Mouse (Mus musculus): ENCODE measurements around the gene Ppp1r13l.

The Ppp1r13l gene

DNA sequence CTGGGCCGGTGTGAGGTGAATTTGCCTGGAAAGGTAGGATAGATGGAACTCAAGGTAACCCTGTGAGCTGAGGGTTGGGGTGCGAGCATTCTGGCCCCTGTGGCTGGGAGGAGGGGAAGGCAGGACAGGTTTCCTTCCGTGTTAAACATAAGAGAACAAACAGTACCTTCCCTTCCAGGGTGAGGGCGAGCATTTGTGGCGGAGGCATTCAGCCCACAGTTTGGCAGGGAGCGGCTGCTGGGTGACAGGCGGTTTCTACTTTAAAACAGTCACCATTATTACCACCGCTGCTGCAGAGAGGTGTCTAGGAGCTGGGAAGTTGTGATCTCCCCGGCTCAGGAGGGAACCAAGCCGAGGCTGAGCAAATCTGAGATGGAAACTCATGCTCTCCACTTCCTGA is 22.4 kb upstream of the Ppp1r13l start:
- no peak for DNase-seq (ENCODE audit: inconsistent ontology term)

DNA sequence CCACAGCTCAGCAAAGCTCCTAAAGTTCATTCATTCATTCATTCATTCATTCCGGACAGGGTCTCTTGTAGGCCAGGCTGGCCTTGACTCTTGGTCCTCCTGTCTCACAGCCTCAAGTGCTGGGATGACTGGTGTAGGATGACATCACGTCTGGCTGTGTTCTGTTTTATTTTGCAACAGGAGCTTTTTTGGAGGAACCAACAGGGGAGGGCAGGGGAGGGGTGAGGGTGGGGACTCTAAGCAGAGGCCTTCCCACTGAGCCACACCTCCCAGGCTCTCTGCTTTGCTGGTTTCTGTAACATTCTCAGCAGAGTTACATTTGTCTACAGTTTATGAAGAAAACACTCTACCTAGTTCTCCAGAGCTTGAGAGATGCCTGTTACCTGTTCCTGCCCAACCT is 21.5 kb upstream of the Ppp1r13l start:
- DNase-seq (ENCODE audit: inconsistent ontology term), result no peak

GRCm38 (mm10) chr7:19338596-19338995 is 21.0 kb upstream of the Ppp1r13l start:
- DNase-seq (ENCODE audit: inconsistent ontology term), result peak; percentile 51

DNA sequence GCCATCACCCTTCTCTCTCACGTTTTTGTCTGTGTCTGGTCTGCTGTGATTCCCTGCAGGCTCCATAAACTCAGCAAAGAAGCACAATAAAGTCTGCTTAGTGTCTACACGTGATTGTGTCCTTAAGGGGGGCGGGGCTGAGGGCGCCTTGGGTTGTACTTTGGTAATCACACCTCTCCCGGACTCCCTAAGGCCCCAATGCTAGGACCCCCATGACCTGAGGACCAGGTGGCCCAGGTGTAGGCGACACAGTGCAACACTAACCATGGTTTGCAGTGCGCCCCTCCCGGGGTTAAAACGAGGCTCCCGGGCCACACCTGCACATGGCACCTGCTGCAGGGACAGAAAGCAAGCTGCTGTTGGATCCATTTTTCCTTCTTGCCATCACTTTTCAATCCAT is 18.3 kb upstream of the Ppp1r13l start:
- DNase-seq (ENCODE audit: inconsistent ontology term), result no peak

DNA sequence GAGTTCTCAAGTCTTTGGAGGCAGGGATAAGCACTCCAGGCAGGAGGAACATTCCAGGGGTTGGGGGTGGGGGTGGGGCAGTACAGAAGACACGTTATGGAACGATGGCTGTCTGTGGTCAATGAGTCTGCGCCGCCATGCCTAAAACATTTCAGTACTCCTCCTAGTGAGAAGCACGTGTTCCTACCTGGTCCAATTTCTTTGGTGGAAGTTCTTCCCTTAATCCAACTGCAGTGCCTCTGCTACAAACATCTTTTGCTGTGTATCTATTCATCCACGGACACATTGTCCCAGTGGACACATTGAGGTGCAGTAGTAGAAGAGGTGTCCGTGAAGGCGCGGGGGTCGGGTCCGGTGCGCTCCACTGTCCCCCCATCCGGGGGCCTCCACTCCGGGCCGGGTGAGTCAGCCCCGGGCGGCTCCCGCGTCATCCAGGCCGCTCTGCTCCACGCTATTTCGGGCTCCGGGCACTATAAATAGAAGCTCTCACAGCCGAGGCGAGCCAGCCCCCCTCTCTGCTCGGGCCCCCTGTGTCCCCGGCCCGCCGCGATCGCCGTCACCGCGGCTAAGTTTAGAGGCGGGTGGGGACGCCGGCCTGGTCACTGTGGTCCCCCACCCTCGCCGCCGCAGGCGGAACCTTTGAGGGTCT is 17.7 kb upstream of the Ppp1r13l start:
- DNase-seq (ENCODE audit: inconsistent ontology term), result peak; percentile 73

GRCm38 (mm10) chr7:19342481-19343027 is 17.0 kb upstream of the Ppp1r13l start:
- peak; percentile 90 for DNase-seq (ENCODE audit: inconsistent ontology term)

DNA sequence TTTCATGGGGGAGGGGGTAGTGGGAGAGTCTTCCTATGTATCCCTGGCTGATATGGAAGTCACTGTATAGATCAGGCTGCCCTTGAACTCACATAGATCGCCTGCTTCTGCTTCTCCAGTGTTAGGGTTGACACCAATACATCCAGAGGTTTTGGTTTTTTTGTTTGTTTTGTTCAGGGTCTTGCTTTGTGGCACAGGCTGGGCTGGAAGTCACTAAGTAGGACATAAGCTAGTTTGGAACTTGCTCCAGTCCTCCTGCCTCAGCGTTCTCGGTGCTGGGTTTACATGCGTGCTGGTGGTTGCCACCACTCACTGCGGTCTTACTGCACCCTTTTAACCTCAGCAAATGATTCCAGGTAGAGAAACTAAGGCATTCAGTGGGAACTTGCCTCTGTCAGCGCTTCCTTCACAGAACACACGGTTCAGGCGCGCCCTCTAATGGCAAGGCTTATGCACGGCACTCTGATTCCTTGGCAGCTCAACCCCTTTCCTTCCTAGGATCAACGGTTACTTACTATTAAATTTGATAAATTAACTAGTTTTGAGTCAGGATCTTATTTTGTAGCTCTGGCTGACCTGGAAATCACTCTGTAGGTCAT is 16.2 kb upstream of the Ppp1r13l start:
- DNase-seq (ENCODE audit: inconsistent ontology term), result peak; percentile 66

GRCm38 (mm10) chr7:19344237-19344847 is 15.2 kb upstream of the Ppp1r13l start, which contains the start of gene Ercc1:
Gene Ercc1, plus strand, starts transcription at chr7:19344778.
- no peak for DNase-seq (ENCODE audit: inconsistent ontology term)

DNA sequence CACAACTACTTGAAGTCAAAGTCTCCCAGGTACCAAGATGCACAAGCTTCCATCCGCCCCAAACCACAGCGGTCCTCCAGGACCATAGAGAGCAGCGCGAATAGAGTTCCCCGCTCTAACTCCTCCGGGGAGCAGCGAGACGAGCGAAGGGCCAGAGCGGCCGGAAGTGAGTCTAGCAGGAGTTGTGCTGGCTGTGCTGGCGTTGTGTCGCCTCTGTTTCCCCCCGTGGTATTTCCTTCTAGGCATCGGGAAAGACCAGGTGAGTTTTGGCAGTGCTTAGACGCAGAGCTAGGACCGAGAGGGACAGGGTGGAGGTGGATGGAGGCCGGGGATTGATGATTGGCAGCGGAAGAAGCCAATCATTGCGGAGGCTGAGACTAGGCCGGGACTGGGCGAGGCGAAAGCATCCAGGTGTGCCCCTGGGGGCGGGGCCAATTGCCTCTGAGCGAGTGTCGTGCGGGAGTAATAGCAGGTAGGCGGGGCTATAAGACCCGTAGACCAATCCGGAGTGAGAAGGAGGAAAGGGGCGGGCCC is 14.5 kb upstream of the Ppp1r13l start:
- DNase-seq (ENCODE audit: inconsistent ontology term), result peak; percentile 99

GRCm38 (mm10) chr7:19349188-19349915 is 10.2 kb upstream of the Ppp1r13l start:
- no peak for DNase-seq (ENCODE audit: inconsistent ontology term)

DNA sequence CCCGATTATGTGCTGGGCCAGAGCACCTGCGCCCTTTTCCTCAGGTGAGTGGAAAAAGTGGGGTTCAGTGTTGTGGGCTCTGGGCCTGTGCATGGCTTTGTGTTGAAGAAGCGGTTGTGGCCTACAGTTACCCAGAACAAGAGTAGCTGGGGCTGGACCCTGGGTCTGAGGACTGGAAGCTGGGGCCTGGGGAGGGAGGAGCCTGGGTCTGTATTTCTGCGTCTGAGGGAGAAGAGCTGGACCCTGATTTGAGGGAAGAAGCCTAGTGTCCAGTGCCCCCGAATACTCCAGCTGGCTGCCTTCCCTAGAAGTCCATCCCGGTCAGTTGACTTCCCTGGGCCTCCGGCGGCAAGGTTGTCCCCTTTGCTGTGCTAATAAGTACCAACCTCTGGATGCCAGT is 9.3 kb upstream of the Ppp1r13l start:
- no peak for DNase-seq (ENCODE audit: inconsistent ontology term)

GRCm38 (mm10) chr7:19354991-19355390 is 4.6 kb upstream of the Ppp1r13l start:
- DNase-seq (ENCODE audit: inconsistent ontology term), result no peak

- DNase-seq (ENCODE audit: inconsistent ontology term), result no peak
Observed at GRCm38 (mm10) chr7:19356311-19356710, 3.2 kb upstream of the Ppp1r13l start.

GRCm38 (mm10) chr7:19357381-19358375 is 1.9 kb upstream of the Ppp1r13l start:
- no peak for DNase-seq (ENCODE audit: inconsistent ontology term)

DNA sequence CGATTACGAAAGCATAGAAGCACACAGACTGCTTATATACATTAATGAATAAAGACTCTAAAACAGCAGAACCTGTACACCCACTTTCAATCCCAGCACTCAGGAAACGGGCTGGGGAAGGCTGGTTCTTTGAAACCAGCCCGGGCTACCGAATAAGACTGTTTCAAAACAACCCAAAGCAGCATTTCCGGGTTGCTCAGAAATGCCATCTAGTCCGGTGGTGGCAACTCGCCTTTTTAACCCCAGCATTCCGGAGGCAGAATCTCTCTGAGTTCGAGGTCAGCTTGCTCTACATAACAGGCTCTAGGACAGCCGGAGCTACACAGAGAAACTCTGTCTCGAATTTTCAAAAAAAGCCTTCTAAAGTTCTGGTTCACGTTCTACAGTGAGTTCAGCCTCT is 915 bp upstream of the Ppp1r13l start:
- peak; percentile 4 for DNase-seq (ENCODE audit: inconsistent ontology term)

DNA sequence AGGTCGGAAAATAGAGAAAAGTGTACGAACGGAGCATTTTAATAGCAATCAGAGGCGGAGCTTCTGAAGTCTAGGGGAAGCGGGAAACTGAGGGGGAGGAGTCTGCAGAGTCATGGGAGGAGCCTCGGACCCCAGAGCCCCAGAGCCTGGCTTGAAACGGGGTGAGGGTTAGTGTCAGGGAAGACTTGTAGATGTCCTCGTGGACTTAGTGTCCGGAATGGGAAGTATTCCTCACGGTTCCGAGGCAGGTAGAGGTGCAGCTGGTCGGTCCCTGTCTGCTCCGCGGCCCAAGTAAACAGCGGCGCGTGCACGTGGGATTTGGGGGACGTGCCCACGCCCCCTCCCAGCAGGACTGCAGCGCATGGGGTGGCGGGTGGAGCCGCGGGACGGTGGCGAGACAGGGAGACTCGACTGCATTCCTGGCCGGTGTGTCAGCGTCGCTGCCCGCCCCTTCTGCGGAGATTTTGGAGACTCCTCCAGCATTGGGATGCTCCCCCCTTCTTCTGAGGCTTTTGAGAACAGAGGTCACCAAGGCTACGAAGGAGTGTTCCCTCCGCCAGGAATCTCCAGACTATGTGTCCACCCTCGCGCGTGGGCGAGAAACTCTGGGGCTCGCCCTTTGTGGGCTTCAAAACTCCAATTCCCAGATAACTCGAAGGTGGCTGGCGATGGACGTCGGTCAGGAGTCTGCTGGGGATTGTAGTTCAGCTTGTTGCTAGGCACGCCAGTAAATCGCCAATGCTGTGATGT is 518 bp downstream of the Ppp1r13l start:
- DNase-seq (ENCODE audit: inconsistent ontology term), result peak; percentile 96

DNA sequence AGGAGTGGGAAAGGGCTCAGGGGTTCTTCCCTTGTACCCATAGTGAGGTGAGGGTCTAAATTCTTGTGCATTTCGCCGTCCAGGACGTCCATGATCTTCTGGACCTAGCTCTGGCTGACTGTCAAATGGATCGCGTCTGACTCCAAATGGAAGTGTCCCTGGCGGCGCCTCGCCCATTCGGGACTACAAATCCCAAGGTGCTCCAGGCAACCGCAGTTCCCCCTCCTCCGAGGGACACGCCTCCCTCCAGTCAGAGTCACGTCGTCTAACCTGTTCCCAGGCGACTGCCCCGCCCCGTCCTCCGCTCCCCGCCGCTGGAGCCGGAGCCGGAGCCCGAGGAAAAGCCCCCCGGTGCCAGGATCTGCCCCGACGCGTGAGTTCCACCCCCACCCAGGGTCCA is 1.4 kb downstream of the Ppp1r13l start:
- peak; percentile 94 for DNase-seq (ENCODE audit: inconsistent ontology term)

GRCm38 (mm10) chr7:19361720-19362119 is 2.2 kb downstream of the Ppp1r13l start:
- DNase-seq (ENCODE audit: inconsistent ontology term), result peak; percentile 80

DNA sequence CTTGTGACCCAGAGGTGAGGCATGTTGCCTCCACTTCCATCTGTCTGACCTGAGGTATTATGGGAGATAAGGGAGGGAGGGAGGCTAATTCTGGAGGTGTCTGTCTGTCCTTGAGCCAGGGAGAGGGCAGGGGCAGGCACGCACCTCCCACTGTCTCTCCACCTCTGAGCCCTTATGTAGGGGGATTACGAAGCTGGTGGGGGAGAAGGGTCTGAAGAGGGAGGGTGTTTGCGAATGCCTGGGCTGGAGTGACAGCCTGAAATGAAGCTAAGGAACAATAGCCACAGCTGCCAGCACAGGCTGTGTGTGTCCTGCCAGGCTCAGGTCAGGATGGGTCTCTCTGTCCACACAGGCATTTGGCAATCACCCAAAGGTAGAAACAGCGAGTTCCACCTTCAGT is 2.7 kb downstream of the Ppp1r13l start:
- peak; percentile 6 for DNase-seq (ENCODE audit: inconsistent ontology term)

- DNase-seq (ENCODE audit: inconsistent ontology term), result peak; percentile 80
Observed at GRCm38 (mm10) chr7:19363881-19364280, 4.3 kb downstream of the Ppp1r13l start.
